Mouse (Mus musculus) adrenal gland, adult 2 months (tissue): ENCODE data around the gene Ndufa4l2. TPM values are rescaled to one million over a fixed set of nuclear protein-coding genes. Genes with fewer than 3 reads are reported as not detected.

Experiments
- polyA plus RNA-seq: library from polyadenylated mRNA; depleted of rRNA; stranded (reverse); fragments of >200 nt; gene quantifications from 2 replicates; pipeline ENCODE4 v1.2.3, GENCODE M21; 2012; rRNA removed
- total RNA-seq, 2 experiments: library from RNA; stranded (reverse); gene quantifications; 2 replicates each; pipeline ENCODE4 v1.2.3; 2021

Ndufa4l2 gene
- total and polyA plus RNA-seq, 3 experiments, result 45.8 to 86.0 (median 53.5) TPM

Other genes with a start within 250 kb of the Ndufa4l2 start
- 100 to 1,000 TPM; 149 to 168 TPM for gene Dctn2, start 248.6 kb upstream of the Ndufa4l2 start, total RNA-seq
- 205 and 234 TPM in 2 replicates for gene Dctn2, start 248.6 kb upstream of the Ndufa4l2 start, polyA plus RNA-seq
- gene Mbd6, start 225.9 kb upstream of the Ndufa4l2 start, total RNA-seq, result 10 to 100 TPM; 39.7 to 45.0 TPM
- gene Mbd6, start 225.9 kb upstream of the Ndufa4l2 start, polyA plus RNA-seq, result 99.9 and 105 TPM in 2 replicates
- 100 to 1,000 TPM; 106 to 128 TPM for gene Mars, start 203.2 kb upstream of the Ndufa4l2 start, total RNA-seq
- gene Mars, start 203.2 kb upstream of the Ndufa4l2 start, polyA plus RNA-seq, result 90.6 and 111 TPM in 2 replicates
- 1 to 10 TPM; 1.9 to 2.7 TPM for gene Arhgap9, start 193.0 kb upstream of the Ndufa4l2 start, total RNA-seq
- gene Arhgap9, start 193.0 kb upstream of the Ndufa4l2 start, polyA plus RNA-seq, result 2.7 and 3.7 TPM in 2 replicates
- 1 to 10 TPM; 2.6 to 5.0 TPM for gene Gli1, start 173.0 kb upstream of the Ndufa4l2 start, total RNA-seq
- gene Gli1, start 173.0 kb upstream of the Ndufa4l2 start, polyA plus RNA-seq, result 9.1 and 10.2 TPM in 2 replicates
- gene Inhbe, start 160.6 kb upstream of the Ndufa4l2 start, total RNA-seq, result not detected
- gene Inhbe, start 160.6 kb upstream of the Ndufa4l2 start, polyA plus RNA-seq, result 0.01 and 0.02 TPM in 2 replicates
- under 1 TPM in 1 of 2 experiments, not detected in 1; 0.20 TPM for gene Inhbc, start 144.5 kb upstream of the Ndufa4l2 start, total RNA-seq
- 0.08 TPM in 1 of 2 replicates, not detected in the other for gene Inhbc, start 144.5 kb upstream of the Ndufa4l2 start, polyA plus RNA-seq
- gene R3hdm2, start 134.6 kb upstream of the Ndufa4l2 start, total RNA-seq, result 100 to 1,000 TPM; 116 to 127 TPM
- 182 and 274 TPM in 2 replicates for gene R3hdm2, start 134.6 kb upstream of the Ndufa4l2 start, polyA plus RNA-seq
- gene Stac3, start 13.3 kb upstream of the Ndufa4l2 start, total RNA-seq, result 1 to 10 TPM in 1 of 2 experiments, under 1 TPM in 1; 0.93 to 1.8 TPM
- 1.5 and 2.5 TPM in 2 replicates for gene Stac3, start 13.3 kb upstream of the Ndufa4l2 start, polyA plus RNA-seq
- gene Shmt2, start 7.5 kb downstream of the Ndufa4l2 start, total RNA-seq, result 10 to 100 TPM; 43.3 to 48.8 TPM
- gene Shmt2, start 7.5 kb downstream of the Ndufa4l2 start, polyA plus RNA-seq, result 84.2 and 106 TPM in 2 replicates
- gene Nxph4, start 19.6 kb downstream of the Ndufa4l2 start, total RNA-seq, result 10 to 100 TPM in 1 of 2 experiments, 1 to 10 TPM in 1; 5.0 to 11.7 TPM
- gene Nxph4, start 19.6 kb downstream of the Ndufa4l2 start, polyA plus RNA-seq, result 7.4 and 7.8 TPM in 2 replicates
- gene Lrp1, start 106.2 kb downstream of the Ndufa4l2 start, total RNA-seq, result 100 to 1,000 TPM; 138 to 196 TPM
- 197 and 201 TPM in 2 replicates for gene Lrp1, start 106.2 kb downstream of the Ndufa4l2 start, polyA plus RNA-seq
- gene Stat6, start 128.0 kb downstream of the Ndufa4l2 start, total RNA-seq, result 100 to 1,000 TPM in 1 of 2 experiments, 10 to 100 TPM in 1; 88.3 to 109 TPM
- 67.6 and 83.8 TPM in 2 replicates for gene Stat6, start 128.0 kb downstream of the Ndufa4l2 start, polyA plus RNA-seq
- gene Nemp1, start 151.9 kb downstream of the Ndufa4l2 start, total RNA-seq, result 1 to 10 TPM; 4.6 to 9.1 TPM
- gene Nemp1, start 151.9 kb downstream of the Ndufa4l2 start, polyA plus RNA-seq, result 1.5 and 2.6 TPM in 2 replicates
- 10 to 100 TPM; 16.9 to 26.6 TPM for gene Nab2, start 153.6 kb downstream of the Ndufa4l2 start, total RNA-seq
- 35.9 and 38.7 TPM in 2 replicates for gene Nab2, start 153.6 kb downstream of the Ndufa4l2 start, polyA plus RNA-seq
- 10 to 100 TPM in 1 of 2 experiments, 1 to 10 TPM in 1; 1.1 to 15.1 TPM for gene Myo1a, start 190.2 kb downstream of the Ndufa4l2 start, total RNA-seq
- 0.21 and 4.0 TPM in 2 replicates for gene Myo1a, start 190.2 kb downstream of the Ndufa4l2 start, polyA plus RNA-seq
- gene Tac2, start 209.5 kb downstream of the Ndufa4l2 start, total RNA-seq, result not detected
- 0.18 and 0.38 TPM in 2 replicates for gene Tac2, start 209.5 kb downstream of the Ndufa4l2 start, polyA plus RNA-seq
- gene Zbtb39, start 224.6 kb downstream of the Ndufa4l2 start, total RNA-seq, result 10 to 100 TPM; 11.0 to 11.8 TPM
- 5.6 and 5.8 TPM in 2 replicates for gene Zbtb39, start 224.6 kb downstream of the Ndufa4l2 start, polyA plus RNA-seq
- 1 to 10 TPM; 8.2 to 8.5 TPM for gene Gpr182, start 236.8 kb downstream of the Ndufa4l2 start, total RNA-seq
- gene Gpr182, start 236.8 kb downstream of the Ndufa4l2 start, polyA plus RNA-seq, result 18.5 and 21.0 TPM in 2 replicates
- gene Rdh1, start 244.8 kb downstream of the Ndufa4l2 start, total RNA-seq, result 1 to 10 TPM in 1 of 2 experiments, under 1 TPM in 1; 0.41 to 1.5 TPM
- gene Rdh1, start 244.8 kb downstream of the Ndufa4l2 start, polyA plus RNA-seq, result 0.98 and 1.4 TPM in 2 replicates
- gene Rdh16f1, start 244.8 kb downstream of the Ndufa4l2 start, total RNA-seq, result 1 to 10 TPM; 1.1 to 2.9 TPM
- 1.5 TPM in 2 replicates for gene Rdh16f1, start 244.8 kb downstream of the Ndufa4l2 start, polyA plus RNA-seq